Mouse (Mus musculus): ENCODE results near the gene Lonp1. TPM values are rescaled to one million over a fixed set of nuclear protein-coding genes. Genes with fewer than 3 reads are reported as not detected.
"Not testable (repeated sequence)": the region's sequence is repeated elsewhere in the genome, so short reads cannot be mapped to it uniquely, and the experiment has no call there.

Lonp1 gene
- polyA plus RNA-seq, 1 experiment from 2014 or later, result 87.9 TPM

GRCm38 (mm10) chr17:56631807-56632206 is 5.1 kb upstream of the Lonp1 start:
- Histone ChIP-seq H3K4me3 (ENCODE audit: low read depth, low read length) (no peak overlapping the region), H3K4me1 (replicated peaks; ENCODE audit: control insufficient read depth, insufficient read depth, low read length) (peaks cover 8% of the 10 kb centered on the region; the same call in 1 of the 2 replicates), H3K27ac (ENCODE audit: low read depth, low read length) (no peak overlapping the region), H3K9ac (ENCODE audit: low read depth, low read length) (no peak overlapping the region), H3K9me3 (ENCODE audit: control insufficient read depth, low read length) (no peaks in the 10 kb centered on the region), H3K27me3 (replicated peaks; ENCODE audit: control insufficient read depth, insufficient read depth, low read length) (no peaks in the 10 kb centered on the region), H3K4me2 (no peak overlapping the region), H3K36me3 (ENCODE audit: control insufficient read depth, insufficient read depth, low read length) (no peaks in the 10 kb centered on the region)
- DNase-seq (ENCODE audit: low spot score), result no peak
- WGBS, result 56% methylated on average over 4 of the region's 4 CpGs
- no peak for ATAC-seq (replicated peaks; ENCODE audit: low FRiP score)

GRCm38 (mm10) chr17:56629800-56630781 is 3.4 kb upstream of the Lonp1 start:
- not testable (repeated sequence) for H3K9ac ChIP-seq (ENCODE audit: low read depth, low read length); H3K4me2 ChIP-seq; H3K36me3 ChIP-seq (ENCODE audit: control insufficient read depth, insufficient read depth, low read length); H3K4me3 ChIP-seq (ENCODE audit: low read depth, low read length); ATAC-seq (replicated peaks; ENCODE audit: low FRiP score); H3K27me3 ChIP-seq (replicated peaks; ENCODE audit: control insufficient read depth, insufficient read depth, low read length); H3K27ac ChIP-seq (ENCODE audit: low read depth, low read length); H3K9me3 ChIP-seq (ENCODE audit: control insufficient read depth, low read length); DNase-seq (ENCODE audit: low spot score)
- peaks cover 11% of the 10 kb centered on the region; the same call in 1 of the 2 replicates for H3K4me1 ChIP-seq (replicated peaks; ENCODE audit: control insufficient read depth, insufficient read depth, low read length)
- 85% methylated on average over 27 of the region's 27 CpGs for WGBS

DNA sequence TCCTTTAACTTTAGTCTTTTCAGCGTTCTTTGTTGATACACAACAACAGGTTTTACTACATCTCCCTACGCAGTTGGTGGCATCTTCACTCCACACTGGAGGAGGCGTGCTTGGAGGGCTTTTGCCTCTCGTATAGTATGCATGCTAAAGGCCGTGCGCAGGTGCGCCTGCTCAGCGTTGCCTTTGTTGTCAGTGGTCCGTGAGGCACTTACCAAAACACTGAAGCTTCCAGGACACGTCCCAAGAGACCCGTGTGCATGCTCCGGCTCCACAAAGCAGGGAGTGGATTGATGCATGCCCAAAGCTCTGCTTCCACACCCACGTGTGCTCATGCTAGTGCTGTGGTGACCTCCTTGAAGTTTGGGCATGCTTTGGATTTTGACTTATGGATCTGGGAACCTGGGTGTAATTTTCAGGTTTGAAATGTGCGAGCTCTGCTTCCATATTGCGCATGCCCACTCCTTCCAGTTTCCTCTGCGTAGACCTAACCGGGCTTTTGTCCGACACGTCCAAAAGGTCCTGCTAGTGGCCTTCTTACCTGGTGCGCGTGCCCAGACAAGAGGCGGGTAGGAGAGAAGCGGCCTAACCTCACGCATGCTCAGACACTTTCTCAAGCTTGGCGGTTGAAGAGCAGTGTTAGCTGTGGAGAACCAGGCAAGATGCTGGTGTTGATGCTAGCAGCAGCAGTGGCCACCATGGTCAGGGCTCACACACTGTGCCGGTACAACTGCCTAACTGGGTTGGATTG is 1.0 kb upstream of the Lonp1 start, which contains the start of gene Catsperd:
Catsperd (plus strand) TSS at position 614 of the 748 bp plus-strand sequence.
- WGBS, result 9% methylated on average over 26 of the region's 26 CpGs
- peak within 1 kb of the TSS; percentile 86 for H3K9ac ChIP-seq (ENCODE audit: low read depth, low read length)

DNA sequence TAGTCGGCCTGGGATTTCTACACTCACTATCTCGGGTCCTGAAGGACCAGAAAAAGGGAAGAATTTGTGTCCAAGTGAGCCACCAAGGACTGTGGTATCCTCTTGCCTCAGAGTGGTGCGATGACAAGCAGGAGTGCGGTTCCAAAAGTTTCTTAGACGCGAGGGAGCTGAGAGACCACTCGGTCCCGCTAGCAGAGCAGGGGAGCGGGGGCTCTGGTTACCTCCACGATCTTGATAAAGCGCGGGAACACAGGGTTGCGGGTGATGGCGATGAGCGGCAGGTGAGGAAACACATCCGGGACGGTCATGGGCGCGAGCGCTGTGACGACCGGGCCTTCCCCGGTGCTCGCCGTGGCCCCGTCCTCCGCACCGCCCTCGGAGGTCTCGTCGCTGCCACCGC is 427 bp downstream of the Lonp1 start:
- ATAC-seq (replicated peaks; ENCODE audit: low FRiP score), result no peak; the same call in 1 of the 2 replicates
- peaks cover 18% of the 10 kb centered on the region; the same call in 1 of the 2 replicates for H3K36me3 ChIP-seq (ENCODE audit: control insufficient read depth, insufficient read depth, low read length)
- peaks cover 16% of the 10 kb centered on the region; the same call in 1 of the 2 replicates for H3K4me1 ChIP-seq (replicated peaks; ENCODE audit: control insufficient read depth, insufficient read depth, low read length)
- WGBS, result under 1% methylated on average over 32 of the region's 32 CpGs
- H3K27me3 ChIP-seq (replicated peaks; ENCODE audit: control insufficient read depth, insufficient read depth, low read length), result no peaks in the 10 kb centered on the region
- H3K9ac ChIP-seq (ENCODE audit: low read depth, low read length), result peak overlapping the region; percentile 86
- H3K4me3 ChIP-seq (ENCODE audit: low read depth, low read length), result peak overlapping the region; percentile 86
- H3K27ac ChIP-seq (ENCODE audit: low read depth, low read length), result peak overlapping the region; percentile 64
- DNase-seq (ENCODE audit: low spot score), result peak; percentile 45
- peak overlapping the region; percentile 95 for H3K4me2 ChIP-seq
- no peaks in the 10 kb centered on the region for H3K9me3 ChIP-seq (ENCODE audit: control insufficient read depth, low read length)

More for the DNA sequence above, 1.0 kb upstream of the Lonp1 start, which contains the start of gene Catsperd:
- H3K36me3 ChIP-seq (ENCODE audit: control insufficient read depth, insufficient read depth, low read length), result peaks cover 10% of the 10 kb centered on the region; the same call in 1 of the 2 replicates
- H3K27me3 ChIP-seq (replicated peaks; ENCODE audit: control insufficient read depth, insufficient read depth, low read length), result no peaks in the 10 kb centered on the region
- H3K4me1 ChIP-seq (replicated peaks; ENCODE audit: control insufficient read depth, insufficient read depth, low read length), result peaks cover 16% of the 10 kb centered on the region; the same call in 1 of the 2 replicates
- H3K4me3 ChIP-seq (ENCODE audit: low read depth, low read length), result peak within 1 kb of the TSS; percentile 86
- peak within 1 kb of the TSS; percentile 95 for H3K4me2 ChIP-seq
- DNase-seq (ENCODE audit: low spot score) (peak; percentile 48), ATAC-seq (replicated peaks; ENCODE audit: low FRiP score) (peak; percentile 19)
- H3K9me3 ChIP-seq (ENCODE audit: control insufficient read depth, low read length), result no peaks in the 10 kb centered on the region
- H3K27ac ChIP-seq (ENCODE audit: low read depth, low read length), result peak within 1 kb of the TSS; percentile 64

- Histone ChIP-seq H3K27me3 (replicated peaks; ENCODE audit: control insufficient read depth, insufficient read depth, low read length) (no peaks in the 10 kb centered on the region), H3K4me1 (replicated peaks; ENCODE audit: control insufficient read depth, insufficient read depth, low read length) (peaks cover 16% of the 10 kb centered on the region; the same call in 1 of the 2 replicates), H3K9ac (ENCODE audit: low read depth, low read length) (peak overlapping the region; percentile 86), H3K4me3 (ENCODE audit: low read depth, low read length) (peak overlapping the region; percentile 86), H3K36me3 (ENCODE audit: control insufficient read depth, insufficient read depth, low read length) (peaks cover 23% of the 10 kb centered on the region), H3K4me2 (peak overlapping the region; percentile 95), H3K9me3 (ENCODE audit: control insufficient read depth, low read length) (no peaks in the 10 kb centered on the region), H3K27ac (ENCODE audit: low read depth, low read length) (no peak overlapping the region)
- WGBS, result 62% methylated on average over 3 of the region's 3 CpGs
- ATAC-seq (replicated peaks; ENCODE audit: low FRiP score) (no peak), DNase-seq (ENCODE audit: low spot score) (no peak)
Measured at GRCm38 (mm10) chr17:56625495-56625894, 1.2 kb downstream of the Lonp1 start.

DNA sequence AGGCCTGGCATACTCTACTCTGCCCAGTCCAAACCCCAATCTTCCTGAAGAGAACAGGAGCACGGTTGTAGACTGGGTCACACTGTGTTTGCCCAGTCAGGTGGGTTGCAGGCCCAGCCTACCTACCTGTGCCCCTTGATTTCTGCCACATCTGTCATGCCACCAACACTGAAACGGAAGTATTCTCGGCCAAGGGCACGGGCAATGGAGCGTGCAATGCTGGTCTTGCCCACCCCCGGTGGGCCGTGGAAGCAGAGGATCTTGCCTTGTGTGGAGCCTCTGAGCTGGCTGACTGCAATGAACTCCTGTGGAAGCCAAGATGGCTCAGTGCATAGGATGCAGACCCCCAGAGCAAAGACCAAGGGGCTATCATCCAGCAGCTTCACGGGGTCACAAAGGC is 9.1 kb downstream of the Lonp1 start:
- Histone ChIP-seq H3K4me1 (replicated peaks; ENCODE audit: control insufficient read depth, insufficient read depth, low read length) (peaks cover 15% of the 10 kb centered on the region), H3K27ac (ENCODE audit: low read depth, low read length) (no peak overlapping the region), H3K4me2 (no peak overlapping the region), H3K9ac (ENCODE audit: low read depth, low read length) (no peak overlapping the region), H3K9me3 (ENCODE audit: control insufficient read depth, low read length) (no peaks in the 10 kb centered on the region), H3K4me3 (ENCODE audit: low read depth, low read length) (no peak overlapping the region), H3K36me3 (ENCODE audit: control insufficient read depth, insufficient read depth, low read length) (peaks cover 74% of the 10 kb centered on the region), H3K27me3 (replicated peaks; ENCODE audit: control insufficient read depth, insufficient read depth, low read length) (no peaks in the 10 kb centered on the region)
- DNase-seq (ENCODE audit: low spot score) (no peak), ATAC-seq (replicated peaks; ENCODE audit: low FRiP score) (no peak)
- WGBS, result 92% methylated on average over 8 of the region's 8 CpGs

DNA sequence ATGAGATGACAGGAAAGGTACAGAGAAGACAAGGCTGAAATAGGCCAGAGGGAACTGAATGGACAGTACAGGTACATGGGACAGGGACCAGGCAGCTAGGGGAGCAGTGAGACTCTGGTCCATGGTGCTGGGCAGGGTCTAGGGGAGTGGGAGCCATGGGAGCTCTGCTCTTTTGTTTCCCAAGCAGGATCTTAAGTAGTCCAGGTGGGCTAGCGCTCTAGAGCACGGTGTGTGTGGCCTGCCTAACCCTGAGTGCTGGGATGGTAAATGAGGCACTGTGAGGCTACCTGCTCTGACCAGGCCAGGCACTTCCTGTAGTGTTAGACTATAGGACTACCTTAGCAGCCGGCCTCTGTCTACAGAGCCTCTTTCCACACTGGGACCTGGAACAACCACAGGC is 10.0 kb downstream of the Lonp1 start:
- no peaks in the 10 kb centered on the region for H3K9me3 ChIP-seq (ENCODE audit: control insufficient read depth, low read length)
- H3K4me2 ChIP-seq, result no peak overlapping the region
- H3K4me1 ChIP-seq (replicated peaks; ENCODE audit: control insufficient read depth, insufficient read depth, low read length), result peaks cover 22% of the 10 kb centered on the region
- peaks cover 68% of the 10 kb centered on the region for H3K36me3 ChIP-seq (ENCODE audit: control insufficient read depth, insufficient read depth, low read length)
- H3K9ac ChIP-seq (ENCODE audit: low read depth, low read length), result no peak overlapping the region
- 0 out of 2 replicates have a peak overlapping the region, but pooled peaks have one; percentile 8 for H3K27ac ChIP-seq (ENCODE audit: low read depth, low read length)
- ATAC-seq (replicated peaks; ENCODE audit: low FRiP score), result no peak
- no peaks in the 10 kb centered on the region for H3K27me3 ChIP-seq (replicated peaks; ENCODE audit: control insufficient read depth, insufficient read depth, low read length)
- no peak for DNase-seq (ENCODE audit: low spot score)
- H3K4me3 ChIP-seq (ENCODE audit: low read depth, low read length), result no peak overlapping the region
- 75% methylated on average over 3 of the region's 3 CpGs for whole genome bisulfite sequencing

- peaks cover 30% of the 10 kb centered on the region for H3K4me1 ChIP-seq (replicated peaks; ENCODE audit: control insufficient read depth, insufficient read depth, low read length)
- peak overlapping the region; percentile 22; the same call in 1 of the 2 replicates for H3K4me2 ChIP-seq
- WGBS, result 81% methylated on average over 4 of the region's 4 CpGs
- H3K9me3 ChIP-seq (ENCODE audit: control insufficient read depth, low read length), result no peaks in the 10 kb centered on the region
- H3K27ac ChIP-seq (ENCODE audit: low read depth, low read length), result no peak overlapping the region
- DNase-seq (ENCODE audit: low spot score) (no peak), ATAC-seq (replicated peaks; ENCODE audit: low FRiP score) (no peak)
- no peak overlapping the region for H3K9ac ChIP-seq (ENCODE audit: low read depth, low read length)
- H3K27me3 ChIP-seq (replicated peaks; ENCODE audit: control insufficient read depth, insufficient read depth, low read length), result no peaks in the 10 kb centered on the region
- peak overlapping the region; percentile 22; the same call in 1 of the 2 replicates for H3K4me3 ChIP-seq (ENCODE audit: low read depth, low read length)
- H3K36me3 ChIP-seq (ENCODE audit: control insufficient read depth, insufficient read depth, low read length), result peaks cover 65% of the 10 kb centered on the region
Measured at GRCm38 (mm10) chr17:56615792-56616191, 10.9 kb downstream of the Lonp1 start.
